Mouse (Mus musculus) adrenal gland, adult 2 months (tissue): Measurements from ENCODE around the gene Zbtb39. TPM values are rescaled to one million over a fixed set of nuclear protein-coding genes. Genes with fewer than 3 reads are reported as not detected.

Experiments used
- polyA plus RNA-seq: library from polyadenylated mRNA; depleted of rRNA; stranded (reverse); fragments of >200 nt; gene quantifications from 2 replicates; pipeline ENCODE4 v1.2.3, GENCODE M21; 2012; rRNA removed
- total RNA-seq, 2 experiments: library from RNA; stranded (reverse); gene quantifications; 2 replicates each; pipeline ENCODE4 v1.2.3; 2021

The Zbtb39 gene
- total and polyA plus RNA-seq, 3 experiments: 5.8 to 11.8 (median 11.0) TPM

Other genes with a start within 250 kb of the Zbtb39 start
- gene Stac3, start 237.9 kb upstream of the Zbtb39 start, total RNA-seq: 1 to 10 TPM in 1 of 2 experiments, under 1 TPM in 1; 0.93 to 1.8 TPM
- 1.5 and 2.5 TPM in 2 replicates for gene Stac3, start 237.9 kb upstream of the Zbtb39 start, polyA plus RNA-seq
- 10 to 100 TPM; 45.8 to 53.5 TPM for gene Ndufa4l2, start 224.6 kb upstream of the Zbtb39 start, total RNA-seq
- 86.0 and 107 TPM in 2 replicates for gene Ndufa4l2, start 224.6 kb upstream of the Zbtb39 start, polyA plus RNA-seq
- 10 to 100 TPM; 43.3 to 48.8 TPM for gene Shmt2, start 217.1 kb upstream of the Zbtb39 start, total RNA-seq
- gene Shmt2, start 217.1 kb upstream of the Zbtb39 start, polyA plus RNA-seq: 84.2 and 106 TPM in 2 replicates
- 10 to 100 TPM in 1 of 2 experiments, 1 to 10 TPM in 1; 5.0 to 11.7 TPM for gene Nxph4, start 205.0 kb upstream of the Zbtb39 start, total RNA-seq
- gene Nxph4, start 205.0 kb upstream of the Zbtb39 start, polyA plus RNA-seq: 7.4 and 7.8 TPM in 2 replicates
- 100 to 1,000 TPM; 138 to 196 TPM for gene Lrp1, start 118.4 kb upstream of the Zbtb39 start, total RNA-seq
- gene Lrp1, start 118.4 kb upstream of the Zbtb39 start, polyA plus RNA-seq: 197 and 201 TPM in 2 replicates
- 100 to 1,000 TPM in 1 of 2 experiments, 10 to 100 TPM in 1; 88.3 to 109 TPM for gene Stat6, start 96.6 kb upstream of the Zbtb39 start, total RNA-seq
- 67.6 and 83.8 TPM in 2 replicates for gene Stat6, start 96.6 kb upstream of the Zbtb39 start, polyA plus RNA-seq
- gene Nemp1, start 72.6 kb upstream of the Zbtb39 start, total RNA-seq: 1 to 10 TPM; 4.6 to 9.1 TPM
- 1.5 and 2.6 TPM in 2 replicates for gene Nemp1, start 72.6 kb upstream of the Zbtb39 start, polyA plus RNA-seq
- gene Nab2, start 71.0 kb upstream of the Zbtb39 start, total RNA-seq: 10 to 100 TPM; 16.9 to 26.6 TPM
- gene Nab2, start 71.0 kb upstream of the Zbtb39 start, polyA plus RNA-seq: 35.9 and 38.7 TPM in 2 replicates
- 10 to 100 TPM in 1 of 2 experiments, 1 to 10 TPM in 1; 1.1 to 15.1 TPM for gene Myo1a, start 34.4 kb upstream of the Zbtb39 start, total RNA-seq
- 0.21 and 4.0 TPM in 2 replicates for gene Myo1a, start 34.4 kb upstream of the Zbtb39 start, polyA plus RNA-seq
- gene Tac2, start 15.1 kb upstream of the Zbtb39 start, total RNA-seq: not detected
- 0.18 and 0.38 TPM in 2 replicates for gene Tac2, start 15.1 kb upstream of the Zbtb39 start, polyA plus RNA-seq
- gene Gpr182, start 12.2 kb downstream of the Zbtb39 start, total RNA-seq: 1 to 10 TPM; 8.2 to 8.5 TPM
- gene Gpr182, start 12.2 kb downstream of the Zbtb39 start, polyA plus RNA-seq: 18.5 and 21.0 TPM in 2 replicates
- 1 to 10 TPM in 1 of 2 experiments, under 1 TPM in 1; 0.41 to 1.5 TPM for gene Rdh1, start 20.2 kb downstream of the Zbtb39 start, total RNA-seq
- 0.98 and 1.4 TPM in 2 replicates for gene Rdh1, start 20.2 kb downstream of the Zbtb39 start, polyA plus RNA-seq
- gene Rdh16f1, start 20.2 kb downstream of the Zbtb39 start, total RNA-seq: 1 to 10 TPM; 1.1 to 2.9 TPM
- 1.5 TPM in 2 replicates for gene Rdh16f1, start 20.2 kb downstream of the Zbtb39 start, polyA plus RNA-seq
- gene Rdh9, start 36.8 kb downstream of the Zbtb39 start, total RNA-seq: under 1 TPM in 1 of 2 experiments, not detected in 1; 0.46 TPM
- 0.22 and 0.31 TPM in 2 replicates for gene Rdh9, start 36.8 kb downstream of the Zbtb39 start, polyA plus RNA-seq
- gene Rdh16, start 61.6 kb downstream of the Zbtb39 start, total RNA-seq: 1 to 10 TPM in 1 of 2 experiments, under 1 TPM in 1; 0.79 to 1.3 TPM
- gene Rdh16, start 61.6 kb downstream of the Zbtb39 start, polyA plus RNA-seq: 0.12 TPM in 1 of 2 replicates, not detected in the other
- not detected for gene Rdh19, start 110.4 kb downstream of the Zbtb39 start, total RNA-seq
- gene Rdh19, start 110.4 kb downstream of the Zbtb39 start, polyA plus RNA-seq: not detected in 2 replicates
- under 1 TPM in 1 of 2 experiments, not detected in 1; 0.23 TPM for gene Rdh16f2, start 126.9 kb downstream of the Zbtb39 start, total RNA-seq
- gene Rdh16f2, start 126.9 kb downstream of the Zbtb39 start, polyA plus RNA-seq: not detected in 2 replicates
- 1 to 10 TPM in 1 of 2 experiments, not detected in 1; 2.0 TPM for gene Rdh7, start 149.3 kb downstream of the Zbtb39 start, total RNA-seq
- gene Rdh7, start 149.3 kb downstream of the Zbtb39 start, polyA plus RNA-seq: 0.17 TPM in 1 of 2 replicates, not detected in the other
- 1 to 10 TPM in 1 of 2 experiments, under 1 TPM in 1; 0.41 to 1.9 TPM for gene Sdr9c7, start 159.0 kb downstream of the Zbtb39 start, total RNA-seq
- gene Sdr9c7, start 159.0 kb downstream of the Zbtb39 start, polyA plus RNA-seq: 0.74 and 0.85 TPM in 2 replicates